Mouse (Mus musculus) testis, adult 2 months (tissue): ENCODE results near the gene Asic3.

Source experiments
- CTCF ChIP-seq: fragments of 200-500 bp; IDR thresholded peaks from 2 replicates; pipeline ENCODE4 v1.5.1; 2012; ENCODE audit warnings: low read depth, mild to moderate bottlenecking, inconsistent platforms, low read length, moderate library complexity; ENCODE audit not compliant: control insufficient read depth, insufficient read depth, insufficient replicate concordance
- POLR2A ChIP-seq: fragments of 200-500 bp; IDR thresholded peaks from 2 replicates; pipeline ENCODE4 v1.6.1; 2012; ENCODE audit warnings: low read depth, mild to moderate bottlenecking, inconsistent platforms, low read length, moderate library complexity; ENCODE audit not compliant: control insufficient read depth

DNA sequence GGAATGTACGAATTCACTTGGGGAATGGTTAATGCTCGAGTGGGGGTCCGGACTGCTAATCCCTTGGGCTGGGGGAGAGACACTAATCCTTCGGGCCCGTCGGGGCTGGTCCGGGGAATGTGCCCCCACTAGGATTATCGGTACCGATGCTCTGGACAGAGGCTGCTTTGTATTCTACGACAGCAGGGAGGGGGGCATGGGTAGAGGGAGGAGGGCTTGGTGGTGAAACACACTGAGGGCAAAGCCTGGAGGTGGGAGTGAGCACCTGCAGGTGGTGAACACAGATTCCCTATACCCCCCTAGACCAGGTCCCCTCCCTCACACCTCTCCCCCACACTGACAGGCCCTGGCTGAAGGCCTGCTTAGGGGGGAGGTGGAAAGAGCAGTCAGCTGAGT lies 12.8 kb downstream of the Asic3 start:
- TF ChIP-seq CTCF (no peak), POLR2A (no peak)
